In genomic region chr13:100962811-100963540, GRCm38 (mm10) we compare ENCODE assay signal across 16 mouse cellular contexts.
A peak's percentile ranks its signal among the peaks of the same experiment; 100 is the strongest.
DNase-seq lines count a peak whose midpoint lies in the region; ATAC-seq and TF ChIP-seq lines count a peak whose summit lies in the region.
"Had no signal": no experiment of that assay in that cellular context is flagged by ENCODE, and none has a peak within 500 bp of the region (broad histone marks: within the 10 kb centered on the region; RNA-seq: fewer than 3 reads in every experiment).

No protein-coding gene starts in this region.

- no peak for ATAC-seq in intestine, embryonic 14.5 days (replicated peaks; ENCODE audit: low FRiP score, low TSS enrichment, low read depth)
- no peak for ATAC-seq in intestine, postnatal 0 days
- ATAC-seq: lung, postnatal 0 days had no signal

- no peaks in the 10 kb centered on the region for H3K36me3 ChIP-seq in intestine, embryonic 14.5 days (ENCODE audit: control insufficient read depth, insufficient read depth, low read length)
- H3K36me3 ChIP-seq in intestine, postnatal 0 days (ENCODE audit: control insufficient read depth, insufficient read depth) = no peaks in the 10 kb centered on the region
- H3K36me3 ChIP-seq: liver, embryonic 13.5 days had no signal

- no peaks in the 10 kb centered on the region for H3K27me3 ChIP-seq in intestine, embryonic 14.5 days (replicated peaks; ENCODE audit: control insufficient read depth, insufficient read depth, low read length)
- no peaks in the 10 kb centered on the region for H3K27me3 ChIP-seq in intestine, postnatal 0 days (replicated peaks; ENCODE audit: control insufficient read depth, insufficient read depth, low read length)
- H3K27me3 ChIP-seq: liver, embryonic 13.5 days had no signal

- no peaks in the 10 kb centered on the region for H3K9me3 ChIP-seq in intestine, embryonic 14.5 days (ENCODE audit: control insufficient read depth, low read length)
- no peaks in the 10 kb centered on the region for H3K9me3 ChIP-seq in intestine, postnatal 0 days (ENCODE audit: control insufficient read depth)
- H3K9me3 ChIP-seq: liver, embryonic 13.5 days; megakaryocyte, embryonic 14.5 days had no signal

- no peak overlapping the region for H3K9ac ChIP-seq in intestine, embryonic 14.5 days (ENCODE audit: low read length)
- no peak overlapping the region for H3K9ac ChIP-seq in intestine, postnatal 0 days (ENCODE audit: low read depth, low read length)
- H3K9ac ChIP-seq: liver, embryonic 13.5 days had no signal

- H3K27ac ChIP-seq in intestine, embryonic 14.5 days (ENCODE audit: low read depth) = no peak overlapping the region
- no peak overlapping the region for H3K27ac ChIP-seq in intestine, postnatal 0 days (ENCODE audit: low read depth, low read length)
- H3K27ac ChIP-seq: gastrocnemius, adult 2 months; kidney, postnatal 0 days; liver, embryonic 13.5 days had no signal

- no peak for TF ChIP-seq CTCF in intestine, postnatal 0 days (IDR thresholded peaks at IDR 0.05; ENCODE audit: low read depth)

- DNase-seq in cerebellum, postnatal 10 days = peak; percentile 62 to 67
- DNase-seq in cerebellum, postnatal 4 days (ENCODE audit: low spot score in 2 of 2) = no peak
- peak; percentile 31 for DNase-seq in intestine, embryonic 14.5 days (ENCODE audit: low spot score)
- DNase-seq in right cerebral cortex, adult 2 months (ENCODE audit: low spot score in 2 of 2) = peak; percentile 49 to 63
- DNase-seq in right cerebral cortex, postnatal 14 days = no peak
- peak; percentile 63 to 67 for DNase-seq in layer of hippocampus, postnatal 36 days
- no peak for DNase-seq in gastrocnemius, postnatal 10 days
- DNase-seq: adrenal gland, postnatal 10 days; embryo, embryonic 11 days; gastrocnemius, adult 2 months; liver, embryonic 13.5 days had no signal

- no peak overlapping the region for H3K4me2 ChIP-seq in intestine, embryonic 14.5 days (ENCODE audit: low read length)
- no peak overlapping the region for H3K4me2 ChIP-seq in intestine, postnatal 0 days (replicated peaks; ENCODE audit: low read depth)
- H3K4me2 ChIP-seq: liver, embryonic 13.5 days had no signal

- 78% methylated on average over 4 of the region's 4 CpGs for WGBS in intestine, embryonic 14.5 days
- 69% methylated on average over 4 of the region's 4 CpGs for WGBS in intestine, postnatal 0 days

- no peaks in the 10 kb centered on the region for H3K4me1 ChIP-seq in intestine, embryonic 14.5 days (replicated peaks; ENCODE audit: control insufficient read depth, insufficient read depth, low read length)
- H3K4me1 ChIP-seq in intestine, postnatal 0 days (replicated peaks; ENCODE audit: control insufficient read depth, insufficient read depth, low read length) = no peaks in the 10 kb centered on the region
- H3K4me1 ChIP-seq: liver, embryonic 13.5 days had no signal

- H3K4me3 ChIP-seq in intestine, embryonic 14.5 days (ENCODE audit: low read depth, low read length) = no peak overlapping the region
- H3K4me3 ChIP-seq in intestine, postnatal 0 days (ENCODE audit: low read depth, low read length) = no peak overlapping the region
- H3K4me3 ChIP-seq: erythroblast, embryonic 14.5 days; gastrocnemius, adult 2 months; liver, embryonic 13.5 days; megakaryocyte, embryonic 14.5 days had no signal

Comparison
In these comparisons a context has a peak if more than half of its experiments do, and no peak if none do; other contexts are left out.
1. DNase-seq: peak in cerebellum, postnatal 10 days (2 of 2), intestine, embryonic 14.5 days (single experiment), right cerebral cortex, adult 2 months (2 of 2) and layer of hippocampus, postnatal 36 days (2 of 2); none in cerebellum, postnatal 4 days (0 of 2), right cerebral cortex, postnatal 14 days (single experiment) and gastrocnemius, postnatal 10 days (single experiment).